Mouse (Mus musculus) layer of hippocampus, adult 18-20 months (tissue): ENCODE data around the gene Olfr914. TPM values are rescaled to one million over a fixed set of nuclear protein-coding genes. Genes with fewer than 3 reads are reported as not detected.

ENCODE experiments used
- DNase-seq, 2 experiments: peaks; one replicate each; pipeline ENCODE4 v3.0.0; 2022; ENCODE audit warnings: low spot score in 2 of 2
- long read RNA-seq: library from polyadenylated mRNA; stranded (forward); transcript quantifications from one replicate; pipeline ENCODE4 v2.0.0, GENCODE M21; 2021
- total RNA-seq, 2 experiments: library from RNA; stranded (reverse); gene quantifications; 2 replicates each; pipeline ENCODE4 v1.2.3; 2021

Olfr914 gene
- total RNA-seq, result not detected
- long read RNA-seq, result 0 reads

- DNase-seq, result no peak
Measured at GRCm38 (mm10) chr9:38604802-38605201, at the start of gene Olfr914. Gene Olfr914, plus strand, starts transcription at chr9:38605102.

DNA sequence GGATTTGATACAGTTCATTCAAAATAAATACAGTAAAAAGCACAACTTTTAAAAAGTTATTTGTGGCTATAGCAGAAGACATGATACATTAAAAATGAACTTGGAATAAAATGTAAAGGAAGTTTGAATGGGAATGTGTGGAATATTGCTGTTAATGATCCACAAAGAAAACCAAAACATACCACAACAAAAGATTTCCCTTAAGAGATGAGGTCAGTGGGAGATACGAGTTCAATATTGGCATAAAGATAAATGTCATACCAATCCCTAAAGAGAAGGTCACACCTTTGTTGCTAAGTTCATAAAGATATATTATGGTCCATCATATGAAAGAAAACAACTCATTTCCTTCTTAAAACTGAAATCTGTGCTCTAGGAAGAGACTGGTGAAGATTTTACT lies 25.0 kb upstream of the Olfr914 start, which contains the start of gene Olfr912:
Gene Olfr912, plus strand, starts transcription at position 301 of the 400 bp plus-strand sequence.
- DNase-seq, result no peak

GRCm38 (mm10) chr9:38591056-38591455 lies 13.8 kb upstream of the Olfr914 start:
- DNase-seq, result no peak

GRCm38 (mm10) chr9:38592459-38592858 lies 12.4 kb upstream of the Olfr914 start, which contains the start of gene Olfr913:
Gene Olfr913, plus strand, starts transcription at chr9:38592759.
- DNase-seq, result no peak

DNA sequence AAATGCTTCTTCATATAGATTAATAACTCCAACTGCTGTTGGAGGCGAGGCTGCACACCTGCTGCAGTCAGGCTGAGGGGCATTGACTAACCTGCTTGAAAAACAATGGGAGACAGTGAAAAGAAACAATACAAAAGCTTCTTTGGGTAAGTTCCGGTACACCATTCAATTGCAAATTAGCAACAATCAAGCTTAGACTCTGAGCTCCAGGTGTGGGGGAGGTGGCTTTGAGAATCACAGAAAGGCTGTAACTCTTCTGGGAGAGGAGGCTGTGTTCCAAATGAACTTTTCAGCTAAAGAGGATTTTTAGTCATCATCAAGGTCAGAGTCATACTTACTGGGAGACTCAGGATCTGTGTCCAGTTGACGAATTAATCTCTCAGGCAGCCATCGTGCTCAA lies 27.5 kb downstream of the Olfr914 start:
- DNase-seq, result no peak

DNA sequence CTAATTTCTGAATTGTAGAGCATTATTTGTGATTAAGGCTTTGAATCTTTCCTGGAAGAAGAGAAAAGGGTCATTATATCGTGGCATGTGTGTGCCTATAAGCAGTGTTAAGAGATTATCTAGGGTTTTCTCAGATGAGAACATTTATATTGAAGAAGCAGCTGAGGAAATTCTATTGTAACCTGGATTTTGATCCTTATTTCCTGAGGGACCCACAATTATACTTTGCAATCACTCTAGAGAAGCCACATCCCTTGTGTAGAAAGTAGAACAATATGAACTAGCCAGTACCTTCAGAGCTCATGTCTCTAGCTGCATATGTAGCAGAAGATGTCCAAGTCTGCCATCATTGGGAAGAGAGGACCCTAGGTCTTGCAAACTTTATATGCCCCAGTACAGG lies 54.9 kb downstream of the Olfr914 start, which contains the start of gene Olfr916:
Gene Olfr916, minus strand, starts transcription at position 101 of the 400 bp plus-strand sequence.
- DNase-seq, result no peak

Other genes with a start within 250 kb of the Olfr914 start
- gene Olfr250, start 238.2 kb upstream of the Olfr914 start, total RNA-seq, result not detected
- gene Olfr251, start 228.0 kb upstream of the Olfr914 start, total RNA-seq, result not detected
- not detected for gene Olfr147, start 203.4 kb upstream of the Olfr914 start, total RNA-seq
- not detected for gene Olfr901, start 175.6 kb upstream of the Olfr914 start, total RNA-seq
- gene Olfr902, start 157.4 kb upstream of the Olfr914 start, total RNA-seq, result not detected
- gene Olfr904, start 142.0 kb upstream of the Olfr914 start, total RNA-seq, result not detected
- not detected for gene Olfr905, start 134.0 kb upstream of the Olfr914 start, total RNA-seq
- not detected for gene Olfr906, start 118.0 kb upstream of the Olfr914 start, total RNA-seq
- not detected for gene Olfr907, start 109.3 kb upstream of the Olfr914 start, total RNA-seq
- not detected for gene Olfr911-ps1, start 83.5 kb upstream of the Olfr914 start, total RNA-seq
- not detected for gene Olfr910, start 67.3 kb upstream of the Olfr914 start, total RNA-seq
- gene Olfr912, start 24.9 kb upstream of the Olfr914 start, total RNA-seq, result not detected
- not detected for gene Olfr913, start 12.3 kb upstream of the Olfr914 start, total RNA-seq
- gene Olfr916, start 54.8 kb downstream of the Olfr914 start, total RNA-seq, result not detected
- gene Olfr917, start 60.7 kb downstream of the Olfr914 start, total RNA-seq, result not detected
- gene Olfr918, start 69.5 kb downstream of the Olfr914 start, total RNA-seq, result not detected
- not detected for gene Olfr919, start 98.6 kb downstream of the Olfr914 start, total RNA-seq
- 10 to 100 TPM; 13.4 to 14.6 TPM for gene Vwa5a, start 113.2 kb downstream of the Olfr914 start, total RNA-seq
- gene Olfr920, start 147.2 kb downstream of the Olfr914 start, total RNA-seq, result under 1 TPM; 0.12 to 0.15 TPM
- gene Olfr921, start 168.0 kb downstream of the Olfr914 start, total RNA-seq, result not detected
- gene Olfr922, start 209.5 kb downstream of the Olfr914 start, total RNA-seq, result not detected
- gene Olfr923, start 221.4 kb downstream of the Olfr914 start, total RNA-seq, result not detected
- not detected for gene Olfr924, start 239.3 kb downstream of the Olfr914 start, total RNA-seq
- not detected for gene Olfr26, start 250.0 kb downstream of the Olfr914 start, total RNA-seq